Mouse (Mus musculus) intestine, embryonic 16.5 days (tissue): ENCODE measurements around the gene Gm26920. TPM values are rescaled to one million over a fixed set of nuclear protein-coding genes. Genes with fewer than 3 reads are reported as not detected.

Experiments used
- ATAC-seq: fragments of 200-750 bp; cut with Nextera tagmentation; 2 replicates; pipeline ENCODE4 v1.8.0; 2017; ENCODE audit warnings: moderate TSS enrichment, moderate library complexity
- H3K27ac ChIP-seq: fragments of 300-500 bp; sonication (generic); 2 replicates; pipeline ENCODE4 v1.5.1; 2014; ENCODE audit warnings: mild to moderate bottlenecking, low read length
- H3K27me3 ChIP-seq: fragments of 300-500 bp; sonication (generic); replicated peaks from 2 replicates; pipeline ENCODE4 v1.6.1; 2014; ENCODE audit warnings: low read length, control low read depth, mixed read lengths; ENCODE audit not compliant: control insufficient read depth, insufficient read depth
- H3K36me3 ChIP-seq: fragments of 300-500 bp; sonication (generic); 2 replicates; pipeline ENCODE4 v1.6.1; 2014; ENCODE audit warnings: low read length, control low read depth; ENCODE audit not compliant: control insufficient read depth, insufficient read depth
- H3K4me1 ChIP-seq: fragments of 300-500 bp; sonication (generic); 2 replicates; pipeline ENCODE4 v1.6.1; 2014; ENCODE audit warnings: low read length, control low read depth, mixed read lengths; ENCODE audit not compliant: control insufficient read depth, insufficient read depth
- H3K4me2 ChIP-seq: fragments of 300-500 bp; sonication (generic); 2 replicates; pipeline ENCODE4 v1.6.1; 2014; ENCODE audit warnings: low read depth, low read length, control low read depth
- H3K4me3 ChIP-seq: fragments of 300-500 bp; sonication (generic); 2 replicates; pipeline ENCODE4 v1.5.1; 2014; ENCODE audit warnings: mild to moderate bottlenecking, low read length
- H3K9ac ChIP-seq: fragments of 300-500 bp; sonication (generic); 2 replicates; pipeline ENCODE4 v1.6.1; 2014; ENCODE audit warnings: low read depth, low read length
- H3K9me3 ChIP-seq: fragments of 300-500 bp; sonication (generic); 2 replicates; pipeline ENCODE4 v1.6.1; 2016; ENCODE audit warnings: low read length, control low read depth; ENCODE audit not compliant: control insufficient read depth
- WGBS: fragments of 180-500 bp; shearing (Covaris S2); extraction: QIAGEN DNeasy Blood & Tissue Kit; methylation state at CpG from one replicate; pipeline ENCODE4 v1.1.7; 2014; 5-methylcytosine and 5-hydroxymethylcytosine counted together
- polyA plus RNA-seq: library from polyadenylated mRNA; unstranded; fragments of >200 nt; fragmentation: Nextera tagmentation; extraction: Ambion mirVana; gene quantifications from 2 replicates; pipeline ENCODE4 v1.2.1, GENCODE M21; 2015

Gene Gm26920
- polyA plus RNA-seq, 1 experiment from 2014 or later: 0.62 TPM

- no peak for ATAC-seq
- Histone ChIP-seq H3K9ac (no peak overlapping the region), H3K4me3 (no peak overlapping the region), H3K27me3 (no peaks in the 10 kb centered on the region), H3K9me3 (no peaks in the 10 kb centered on the region), H3K4me1 (no peaks in the 10 kb centered on the region), H3K4me2 (no peak overlapping the region), H3K36me3 (no peaks in the 10 kb centered on the region), H3K27ac (no peak overlapping the region)
- WGBS: 79% methylated on average over 5 of the region's 5 CpGs
Measured at GRCm38 (mm10) chr7:30064622-30065021, 25.6 kb downstream of the Gm26920 start.

- H3K36me3 ChIP-seq: no peaks in the 10 kb centered on the region
- ATAC-seq: no peak
- H3K4me1 ChIP-seq: no peaks in the 10 kb centered on the region
- no peak overlapping the region for H3K4me3 ChIP-seq
- no peak overlapping the region for H3K4me2 ChIP-seq
- no peaks in the 10 kb centered on the region for H3K27me3 ChIP-seq
- H3K27ac ChIP-seq: no peak overlapping the region
- H3K9ac ChIP-seq: no peak overlapping the region
- H3K9me3 ChIP-seq: no peaks in the 10 kb centered on the region
- WGBS: 90% methylated on average over 5 of the region's 5 CpGs
Measured at GRCm38 (mm10) chr7:30062478-30062877, 27.7 kb downstream of the Gm26920 start.

GRCm38 (mm10) chr7:30060341-30060740, 29.9 kb downstream of the Gm26920 start:
- Histone ChIP-seq H3K4me2 (no peak overlapping the region), H3K27ac (no peak overlapping the region), H3K4me1 (no peaks in the 10 kb centered on the region), H3K27me3 (no peaks in the 10 kb centered on the region), H3K4me3 (no peak overlapping the region), H3K9me3 (no peaks in the 10 kb centered on the region), H3K36me3 (peaks cover 4% of the 10 kb centered on the region), H3K9ac (no peak overlapping the region)
- no peak for ATAC-seq
- 87% methylated on average over 6 of the region's 6 CpGs for WGBS

DNA sequence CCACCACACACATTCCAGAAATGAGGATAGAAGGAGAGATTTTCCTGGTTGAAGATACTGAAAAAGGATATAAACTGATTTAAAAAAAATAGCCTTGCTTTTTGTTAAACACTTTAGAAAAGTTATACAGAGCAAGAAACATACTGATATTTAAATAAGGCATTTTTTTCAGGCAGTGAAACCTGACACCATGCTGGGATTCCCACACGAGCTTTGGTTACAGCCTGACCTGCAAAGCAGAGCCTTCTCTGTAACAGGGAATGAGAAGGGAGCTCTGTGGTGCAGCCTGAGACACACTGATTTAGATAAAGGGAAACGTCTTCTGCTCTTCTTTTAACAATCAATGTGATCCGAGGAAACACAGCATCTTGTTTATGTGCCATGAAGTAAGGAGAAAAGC, 36.6 kb downstream of the Gm26920 start:
- H3K4me3 ChIP-seq: no peak overlapping the region
- H3K27me3 ChIP-seq: no peaks in the 10 kb centered on the region
- WGBS: 5% methylated on average over 3 of the region's 3 CpGs
- H3K27ac ChIP-seq: no peak overlapping the region
- H3K36me3 ChIP-seq: peaks cover 4% of the 10 kb centered on the region
- no peak overlapping the region for H3K4me2 ChIP-seq
- no peak for ATAC-seq
- no peak overlapping the region for H3K9ac ChIP-seq
- H3K4me1 ChIP-seq: peaks cover 3% of the 10 kb centered on the region; the same call in 1 of the 2 replicates
- H3K9me3 ChIP-seq: no peaks in the 10 kb centered on the region

DNA sequence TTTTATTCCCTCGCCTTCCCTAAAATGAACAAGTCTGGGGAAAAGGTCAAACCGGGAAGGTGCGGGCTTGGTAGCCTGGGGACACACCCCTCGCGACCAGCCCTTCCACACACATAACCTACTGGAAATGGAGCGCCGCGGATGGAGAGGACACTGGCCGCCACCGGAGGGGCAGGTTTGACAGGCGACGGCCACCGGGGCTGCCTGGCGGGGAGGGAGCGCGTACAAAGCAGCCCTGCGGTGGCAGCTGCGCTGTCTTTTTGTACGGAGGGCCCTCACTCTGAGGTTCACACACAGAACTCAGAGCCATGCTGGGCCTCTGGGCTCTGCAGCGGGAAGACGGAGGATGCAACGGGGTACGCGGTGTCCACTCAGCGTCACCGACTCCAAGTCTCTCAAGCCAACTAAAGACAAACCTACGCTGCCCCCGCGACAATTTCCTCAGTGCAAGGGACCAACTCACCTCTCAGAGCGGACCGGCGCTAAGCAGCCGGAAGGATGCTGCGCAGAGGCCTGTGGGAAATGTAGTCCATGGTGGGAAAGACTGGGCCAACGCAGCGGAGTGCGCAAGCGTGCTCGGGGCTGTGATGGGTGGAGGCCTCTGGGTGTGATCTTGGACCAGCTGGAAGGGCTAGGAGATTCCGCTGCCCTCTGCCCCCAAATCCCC, 39.2 kb downstream of the Gm26920 start, which contains the start of gene Zfp14:
TSS of gene Zfp14 (minus strand) at position 499 of the 667 bp plus-strand sequence.
- H3K4me3 ChIP-seq: peak within 1 kb of the TSS; percentile 80
- ATAC-seq: peak; percentile 99
- peak within 1 kb of the TSS; percentile 81 for H3K9ac ChIP-seq
- H3K36me3 ChIP-seq: no peaks in the 10 kb centered on the region
- no peaks in the 10 kb centered on the region for H3K27me3 ChIP-seq
- peak within 1 kb of the TSS; percentile 90 for H3K4me2 ChIP-seq
- H3K27ac ChIP-seq: peak within 1 kb of the TSS; percentile 67; the same call in 1 of the 2 replicates
- WGBS: under 1% methylated on average over 40 of the region's 40 CpGs
- peaks cover 3% of the 10 kb centered on the region; the same call in 1 of the 2 replicates for H3K4me1 ChIP-seq
- no peaks in the 10 kb centered on the region for H3K9me3 ChIP-seq

DNA sequence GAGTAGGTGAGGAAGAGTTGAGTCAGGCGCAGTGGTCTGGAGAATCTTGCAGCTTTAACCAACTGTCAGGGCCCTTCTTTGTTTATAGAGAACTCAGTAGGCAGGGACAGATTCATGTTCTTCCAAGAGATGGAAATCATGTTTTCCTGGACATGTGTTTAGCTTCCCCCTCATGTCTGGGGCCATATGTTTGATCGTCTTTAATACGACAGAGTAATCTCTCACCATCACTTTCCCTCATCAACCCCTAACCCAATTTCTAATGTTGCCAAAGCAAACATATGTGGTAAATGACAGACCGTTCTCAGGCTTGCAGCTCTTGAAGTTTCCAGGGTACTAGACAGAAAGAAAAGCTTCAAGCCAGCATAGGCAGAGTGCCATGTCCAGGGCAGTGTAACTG, 42.1 kb downstream of the Gm26920 start:
- WGBS: 84% methylated on average over 4 of the region's 4 CpGs
- Histone ChIP-seq H3K27ac (no peak overlapping the region), H3K9me3 (no peaks in the 10 kb centered on the region), H3K27me3 (no peaks in the 10 kb centered on the region), H3K4me2 (no peak overlapping the region), H3K36me3 (no peaks in the 10 kb centered on the region), H3K9ac (no peak overlapping the region), H3K4me3 (no peak overlapping the region), H3K4me1 (peaks cover 3% of the 10 kb centered on the region; the same call in 1 of the 2 replicates)
- ATAC-seq: no peak

- H3K27ac ChIP-seq: no peak overlapping the region
- no peak for ATAC-seq
- WGBS: 59% methylated on average over 9 of the region's 9 CpGs
- H3K9me3 ChIP-seq: no peaks in the 10 kb centered on the region
- no peak overlapping the region for H3K9ac ChIP-seq
- H3K4me2 ChIP-seq: no peak overlapping the region
- H3K36me3 ChIP-seq: no peaks in the 10 kb centered on the region
- no peaks in the 10 kb centered on the region for H3K27me3 ChIP-seq
- no peaks in the 10 kb centered on the region for H3K4me1 ChIP-seq
- no peak overlapping the region for H3K4me3 ChIP-seq
Measured at GRCm38 (mm10) chr7:30044354-30044753, 45.9 kb downstream of the Gm26920 start.

DNA sequence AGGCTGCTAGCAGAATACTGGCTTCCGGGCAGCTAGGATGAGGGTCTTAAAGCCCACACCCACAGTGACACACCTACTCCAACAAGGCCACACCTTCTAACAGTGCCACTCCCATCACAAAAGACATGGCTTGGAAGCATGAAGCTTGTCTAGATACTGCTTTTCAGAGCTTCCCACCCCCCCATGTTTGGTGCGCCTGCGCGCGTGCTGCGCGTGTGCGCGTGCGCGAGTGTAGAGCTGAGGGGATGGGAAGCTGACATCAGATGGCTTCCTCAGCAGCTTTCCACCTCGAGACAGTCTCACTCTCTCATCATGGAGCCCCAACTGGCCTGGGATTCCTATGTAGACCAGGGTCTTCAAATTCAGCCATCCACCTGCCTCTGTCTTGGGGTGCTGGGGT, 55.9 kb downstream of the Gm26920 start:
- Histone ChIP-seq H3K9ac (no peak overlapping the region), H3K4me2 (no peak overlapping the region), H3K9me3 (no peaks in the 10 kb centered on the region), H3K27me3 (no peaks in the 10 kb centered on the region), H3K4me3 (no peak overlapping the region), H3K27ac (no peak overlapping the region), H3K4me1 (no peaks in the 10 kb centered on the region), H3K36me3 (no peaks in the 10 kb centered on the region)
- ATAC-seq: no peak
- 94% methylated on average over 12 of the region's 12 CpGs for WGBS

- 87% methylated on average over 3 of the region's 3 CpGs for WGBS
- H3K4me2 ChIP-seq: no peak overlapping the region
- no peaks in the 10 kb centered on the region for H3K9me3 ChIP-seq
- no peaks in the 10 kb centered on the region for H3K4me1 ChIP-seq
- H3K36me3 ChIP-seq: no peaks in the 10 kb centered on the region
- no peak overlapping the region for H3K9ac ChIP-seq
- H3K27ac ChIP-seq: no peak overlapping the region
- H3K27me3 ChIP-seq: no peaks in the 10 kb centered on the region
- ATAC-seq: no peak
- no peak overlapping the region for H3K4me3 ChIP-seq
Measured at GRCm38 (mm10) chr7:30031379-30031778, 58.8 kb downstream of the Gm26920 start.

GRCm38 (mm10) chr7:30030677-30031076, 59.5 kb downstream of the Gm26920 start:
- Histone ChIP-seq H3K9me3 (no peaks in the 10 kb centered on the region), H3K4me3 (no peak overlapping the region), H3K9ac (no peak overlapping the region), H3K4me1 (no peaks in the 10 kb centered on the region), H3K36me3 (no peaks in the 10 kb centered on the region), H3K27ac (no peak overlapping the region), H3K4me2 (no peak overlapping the region), H3K27me3 (no peaks in the 10 kb centered on the region)
- no peak for ATAC-seq
- 23% methylated on average over 6 of the region's 6 CpGs for WGBS
